Mouse (Mus musculus) embryonic facial prominence, embryonic 10.5 days (tissue): ENCODE data around the gene Stxbp1. TPM values are rescaled to one million over a fixed set of nuclear protein-coding genes. Genes with fewer than 3 reads are reported as not detected.

Experiments used
- polyA plus RNA-seq: library from polyadenylated mRNA; unstranded; fragments of >200 nt; fragmentation: Nextera tagmentation; extraction: Ambion mirVana; gene quantifications from 2 replicates; pipeline ENCODE4 v1.2.1, GENCODE M21; 2016

Stxbp1 gene
- polyA plus RNA-seq, 1 experiment from 2014 or later = 24.4 TPM

Other genes starting within 250 kb of the Stxbp1 start
- gene St6galnac6, start 247.5 kb downstream of the Stxbp1 start, polyA plus RNA-seq = 17.1 and 17.3 TPM in 2 replicates
- 20.5 and 24.7 TPM in 2 replicates for gene Ak1, start 225.5 kb downstream of the Stxbp1 start, polyA plus RNA-seq
- 23.7 and 25.5 TPM in 2 replicates for gene Eng, start 200.7 kb downstream of the Stxbp1 start, polyA plus RNA-seq
- gene Fpgs, start 143.1 kb downstream of the Stxbp1 start, polyA plus RNA-seq = 33.5 and 35.5 TPM in 2 replicates
- 130 and 135 TPM in 2 replicates for gene Cdk9, start 134.2 kb downstream of the Stxbp1 start, polyA plus RNA-seq
- 27.1 and 27.5 TPM in 2 replicates for gene Sh2d3c, start 126.2 kb downstream of the Stxbp1 start, polyA plus RNA-seq
- gene 6330409D20Rik, start 106.2 kb downstream of the Stxbp1 start, polyA plus RNA-seq = 0.52 and 0.57 TPM in 2 replicates
- 48.9 and 53.5 TPM in 2 replicates for gene Tor2a, start 90.0 kb downstream of the Stxbp1 start, polyA plus RNA-seq
- 0.31 and 0.34 TPM in 2 replicates for gene Ttc16, start 71.6 kb downstream of the Stxbp1 start, polyA plus RNA-seq
- gene Ptrh1, start 71.5 kb downstream of the Stxbp1 start, polyA plus RNA-seq = 5.3 and 6.4 TPM in 2 replicates
- 0.54 and 0.60 TPM in 2 replicates for gene Cfap157, start 62.8 kb downstream of the Stxbp1 start, polyA plus RNA-seq
- gene Fam129b, start 28.9 kb upstream of the Stxbp1 start, polyA plus RNA-seq = 43.9 and 46.4 TPM in 2 replicates
- 196 and 200 TPM in 2 replicates for gene Rpl12, start 114.3 kb upstream of the Stxbp1 start, polyA plus RNA-seq
- gene Lrsam1, start 114.4 kb upstream of the Stxbp1 start, polyA plus RNA-seq = 7.8 and 8.9 TPM in 2 replicates
- gene Slc2a8, start 134.8 kb upstream of the Stxbp1 start, polyA plus RNA-seq = 19.7 and 21.5 TPM in 2 replicates